Comparison of ENCODE assay signal across 8 mouse cellular contexts in the genomic region with DNA sequence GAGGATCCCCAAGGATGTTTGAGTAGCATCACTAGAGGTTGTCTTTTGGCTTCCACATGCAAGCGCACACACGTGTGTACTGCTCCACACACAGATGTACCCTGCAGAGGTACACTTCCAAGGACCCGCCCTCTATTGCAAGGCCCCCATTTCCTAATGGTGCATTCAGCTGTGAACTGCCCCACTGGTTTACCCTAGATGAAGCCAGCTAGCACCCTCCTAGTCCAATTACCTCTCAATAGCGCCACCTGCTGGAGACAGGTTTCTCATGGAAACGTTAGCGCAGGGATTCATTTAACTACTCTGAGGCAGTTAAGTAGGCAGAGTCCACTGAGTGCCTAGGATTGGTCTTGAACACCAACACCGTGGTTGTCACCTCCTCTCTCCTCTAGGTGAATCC. TPM values are rescaled to one million over a fixed set of nuclear protein-coding genes. Genes with fewer than 3 reads are reported as not detected.
A peak's percentile ranks its signal among the peaks of the same experiment; 100 is the strongest.
DNase-seq lines count a peak whose midpoint lies in the region; ATAC-seq and TF ChIP-seq lines count a peak whose summit lies in the region.

No protein-coding gene starts in this region.

- no peak overlapping the region for H3K9ac ChIP-seq in forebrain, embryonic 13.5 days
- no peak overlapping the region for H3K9ac ChIP-seq in hindbrain, embryonic 12.5 days

- H3K27me3 ChIP-seq in forebrain, embryonic 13.5 days, result no peaks in the 10 kb centered on the region
- no peaks in the 10 kb centered on the region for H3K27me3 ChIP-seq in hindbrain, embryonic 12.5 days
- no peaks in the 10 kb centered on the region for H3K27me3 ChIP-seq in spleen, adult 2 months (ENCODE audit: control insufficient read depth, insufficient read depth, low read length)

- no peak for TF ChIP-seq POLR2A in spleen, adult 2 months (IDR thresholded peaks at IDR 0.05; ENCODE audit: low read depth, low read length)

- H3K27ac ChIP-seq in forebrain, embryonic 13.5 days, result no peak overlapping the region
- no peak overlapping the region for H3K27ac ChIP-seq in hindbrain, embryonic 12.5 days
- H3K27ac ChIP-seq in spleen, adult 2 months (ENCODE audit: insufficient read depth, low read length), result no peak overlapping the region

- peak; percentile 85 for DNase-seq in ZHBTc4 (ENCODE audit: low read depth, low spot score)
- peak; percentile 57 for DNase-seq in c-Kit-positive CD71-positive TER-119-positive erythroid progenitor cells, embryonic 14.5 days (ENCODE audit: low spot score)
- peak; percentile 85 to 92 for DNase-seq in layer of hippocampus, postnatal 14 days (ENCODE audit: low spot score in 2 of 2)
- peak; percentile 86 for DNase-seq in mesoderm, embryonic 11.5 days (ENCODE audit: low read depth, low spot score)
- no peak for DNase-seq in spleen, adult 2 months (ENCODE audit: low read depth in 1 of 2, low spot score in 2 of 2)

- peak; percentile 8; the same call in 1 of the 2 replicates for TF ChIP-seq CTCF in spleen, adult 2 months (IDR thresholded peaks at IDR 0.05; ENCODE audit: extremely low read depth, insufficient read depth, insufficient read length, insufficient replicate concordance)

- H3K9me3 ChIP-seq in forebrain, embryonic 13.5 days (replicated peaks), result no peaks in the 10 kb centered on the region
- H3K9me3 ChIP-seq in hindbrain, embryonic 12.5 days (replicated peaks), result no peaks in the 10 kb centered on the region

- ATAC-seq in forebrain, embryonic 13.5 days, result peak; percentile 51
- peak; percentile 40 for ATAC-seq in hindbrain, embryonic 12.5 days (ENCODE audit: low FRiP score)
- ATAC-seq in megakaryocyte, adult 5-6 weeks (ENCODE audit: poor library complexity, severe bottlenecking), result no peak

- no peak overlapping the region for H3K4me3 ChIP-seq in forebrain, embryonic 13.5 days
- no peak overlapping the region for H3K4me3 ChIP-seq in hindbrain, embryonic 12.5 days
- no peak overlapping the region for H3K4me3 ChIP-seq in spleen, adult 2 months (ENCODE audit: extremely low read depth, insufficient read depth, insufficient read length)

- H3K4me1 ChIP-seq in forebrain, embryonic 13.5 days, result peaks cover 2% of the 10 kb centered on the region; the same call in 1 of the 2 replicates
- peaks cover 10% of the 10 kb centered on the region; the same call in 1 of the 2 replicates for H3K4me1 ChIP-seq in hindbrain, embryonic 12.5 days
- no peaks in the 10 kb centered on the region for H3K4me1 ChIP-seq in spleen, adult 2 months (ENCODE audit: control insufficient read depth, insufficient read depth, insufficient read length)

- 23% methylated on average over 7 of the region's 7 CpGs for WGBS in forebrain, embryonic 13.5 days
- WGBS in hindbrain, embryonic 12.5 days, result 22% methylated on average over 7 of the region's 7 CpGs
- WGBS in spleen, adult 2 months, result 38% methylated on average over 7 of the region's 7 CpGs

- H3K4me2 ChIP-seq in forebrain, embryonic 13.5 days, result no peak overlapping the region
- no peak overlapping the region for H3K4me2 ChIP-seq in hindbrain, embryonic 12.5 days (replicated peaks)

- H3K36me3 ChIP-seq in forebrain, embryonic 13.5 days (ENCODE audit: poor library complexity, severe bottlenecking), result no peaks in the 10 kb centered on the region
- no peaks in the 10 kb centered on the region for H3K36me3 ChIP-seq in hindbrain, embryonic 12.5 days
- no peaks in the 10 kb centered on the region for H3K36me3 ChIP-seq in spleen, adult 2 months (ENCODE audit: control insufficient read depth, insufficient read depth, low read length)

RNA-seq across cellular contexts. Expression of a gene that starts 46.5 kb away (rescaled TPM):
- 52.1 and 58.3 TPM in 2 replicates for polyA plus RNA-seq in forebrain, embryonic 13.5 days (2015; fragmentation: Nextera tagmentation; extraction: Ambion mirVana)
- 50.1 and 58.9 TPM in 2 replicates for polyA plus RNA-seq in hindbrain, embryonic 12.5 days (2016; fragmentation: Nextera tagmentation; extraction: Ambion mirVana)
- 100 to 1,000 TPM; 342 to 356 TPM for total RNA-seq in layer of hippocampus, postnatal 14 days (2021)
- polyA plus RNA-seq in spleen, adult 2 months (2012; rRNA removed), result 1.0 and 1.1 TPM in 2 replicates
- total RNA-seq in megakaryocyte, adult 5-6 weeks (2015), result not detected in 2 replicates
- not detected in 2 replicates for total RNA-seq in megakaryocyte, adult 5-6 weeks (2017)

Comparison
In these comparisons a context has a peak if more than half of its experiments do, and no peak if none do; other contexts are left out.
1. DNase-seq: peak in ZHBTc4 (single experiment), c-Kit-positive CD71-positive TER-119-positive erythroid progenitor cells, embryonic 14.5 days (single experiment), layer of hippocampus, postnatal 14 days (2 of 2) and mesoderm, embryonic 11.5 days (single experiment); none in spleen, adult 2 months (0 of 2).
2. RNA of a gene that starts 46.5 kb away (polyA plus RNA-seq): 52.1 to 58.3 TPM in forebrain, embryonic 13.5 days and 50.1 to 58.9 TPM in hindbrain, embryonic 12.5 days; 1.0 to 1.1 TPM in spleen, adult 2 months; every median in the first group is over 10 times any median in the second.